Mouse (Mus musculus) liver, adult 2 months (tissue): ENCODE measurements around the gene Pcx. TPM values are rescaled to one million over a fixed set of nuclear protein-coding genes. Genes with fewer than 3 reads are reported as not detected.

Experiments used
- DNase-seq: peaks from one replicate; pipeline ENCODE4 v3.0.0-alpha.2; 2011; ENCODE audit warnings: low read depth, low spot score; ENCODE audit errors: extremely low read depth
- H3K27ac ChIP-seq: fragments of 200-500 bp; replicated peaks from 2 replicates; pipeline ENCODE4 v1.5.1; 2012; ENCODE audit warnings: low read depth, mild to moderate bottlenecking, control low read depth, inconsistent platforms, low read length; ENCODE audit not compliant: insufficient read depth
- H3K27me3 ChIP-seq: fragments of 200-500 bp; 2 replicates; pipeline ENCODE4 v1.6.1; 2012; ENCODE audit warnings: mild to moderate bottlenecking, moderate library complexity, low read length, inconsistent platforms; ENCODE audit not compliant: control insufficient read depth, insufficient read depth
- H3K36me3 ChIP-seq: fragments of 200-500 bp; 2 replicates; pipeline ENCODE4 v1.6.1; 2012; ENCODE audit warnings: low read length, inconsistent platforms; ENCODE audit not compliant: control insufficient read depth, insufficient read depth
- H3K4me1 ChIP-seq: fragments of 200-500 bp; 2 replicates; pipeline ENCODE4 v1.6.1; 2011; ENCODE audit warnings: low read length; ENCODE audit not compliant: control insufficient read depth, insufficient read depth
- H3K4me3 ChIP-seq: fragments of 200-500 bp; 2 replicates; pipeline ENCODE4 v1.5.1; 2011; ENCODE audit warnings: low read depth, mild to moderate bottlenecking, control low read depth, low read length, moderate library complexity; ENCODE audit not compliant: insufficient read depth
- H3K79me2 ChIP-seq: fragments of 200-500 bp; 2 replicates; pipeline ENCODE4 v1.6.1; 2012; ENCODE audit warnings: inconsistent platforms, mild to moderate bottlenecking, low read length, moderate library complexity; ENCODE audit not compliant: control insufficient read depth, insufficient read depth
- H3K9ac ChIP-seq: fragments of 200-500 bp; 2 replicates; pipeline ENCODE4 v1.6.1; 2012; ENCODE audit warnings: low read depth, mild to moderate bottlenecking, control low read depth, inconsistent platforms, low read length
- CTCF ChIP-seq: fragments of 200-500 bp; IDR thresholded peaks from 2 replicates; pipeline ENCODE4 v1.5.1; 2011; ENCODE audit warnings: low read depth, low read length, control low read depth
- POLR2A ChIP-seq: fragments of 200-500 bp; IDR thresholded peaks from 2 replicates; pipeline ENCODE4 v1.6.1; 2011; ENCODE audit warnings: low read length, control low read depth; ENCODE audit not compliant: insufficient read depth; ENCODE audit errors: extremely low read depth
- WGBS: fragments of 180-500 bp; shearing (Covaris S2); methylation state at CpG from one replicate; pipeline ENCODE4 v1.1.7; 2018; 5-methylcytosine and 5-hydroxymethylcytosine counted together
- polyA plus RNA-seq: library from polyadenylated mRNA; depleted of rRNA; stranded (reverse); fragments of >200 nt; gene quantifications from 2 replicates; pipeline ENCODE4 v1.2.3, GENCODE M21; 2012
- total RNA-seq: library from RNA; depleted of rRNA; stranded (reverse); fragments of >200 nt; gene quantifications from 2 replicates; pipeline ENCODE4 v1.2.3, GENCODE M21; 2014

The Pcx gene
- total and polyA plus RNA-seq, 2 experiments: 237 to 269 TPM

DNA sequence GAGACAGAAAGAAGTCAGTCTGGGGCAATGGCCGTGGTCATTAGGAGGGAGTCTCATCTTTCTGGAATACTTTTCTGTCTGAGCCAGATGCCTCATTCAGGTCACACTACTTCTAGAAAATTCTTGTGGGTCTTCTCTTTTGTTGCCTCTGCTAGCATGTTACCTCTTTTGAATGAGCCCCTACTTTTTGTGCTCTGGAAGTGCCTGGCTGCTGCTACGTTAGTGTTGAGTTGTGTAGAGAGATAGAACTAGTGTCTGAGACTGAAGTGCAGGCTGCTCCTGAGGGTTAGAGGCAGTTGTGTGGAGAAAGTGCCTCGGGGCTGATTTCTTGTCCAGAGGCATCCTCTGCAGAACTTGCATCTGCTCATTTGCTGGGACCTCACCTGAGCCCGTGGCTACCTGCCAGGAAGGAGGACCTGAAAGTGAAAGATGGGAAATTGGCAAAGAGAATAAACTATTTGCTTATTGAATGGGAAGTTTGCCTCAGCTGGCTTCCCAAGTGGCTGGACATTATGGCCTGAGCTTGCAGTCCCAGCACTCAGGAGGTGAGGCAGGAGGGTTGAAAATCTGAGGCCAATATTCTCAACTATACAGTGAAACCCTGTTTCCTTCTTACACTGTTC is 3.1 kb downstream of the Pcx start:
- WGBS: 31% methylated on average over 4 of the region's 4 CpGs

DNA sequence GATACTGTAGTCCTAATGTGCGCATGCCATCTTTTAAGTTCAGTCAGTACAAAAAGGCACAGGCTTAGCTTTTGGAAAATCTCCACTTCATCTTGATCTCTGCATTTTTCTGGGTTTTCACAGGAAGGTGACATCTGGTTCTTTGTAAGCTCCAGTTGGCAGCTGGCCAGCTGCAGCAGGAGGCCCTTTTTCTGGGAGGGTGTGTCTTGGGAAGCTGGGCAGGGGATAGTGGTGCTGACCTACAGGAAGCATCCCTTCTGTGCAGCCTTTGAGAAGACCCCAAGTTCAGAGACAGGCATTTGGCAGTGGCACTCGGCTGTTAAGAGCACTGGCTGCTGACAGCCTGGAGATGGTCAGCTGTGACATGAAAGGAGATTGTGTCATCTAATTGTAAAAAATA is 5.5 kb downstream of the Pcx start:
- Histone ChIP-seq H3K27ac (no peak overlapping the region), H3K4me1 (peaks cover 20% of the 10 kb centered on the region), H3K36me3 (peaks cover 10% of the 10 kb centered on the region; the same call in 1 of the 2 replicates), H3K79me2 (peaks cover 17% of the 10 kb centered on the region; the same call in 1 of the 2 replicates), H3K4me3 (no peak overlapping the region), H3K9ac (no peak overlapping the region), H3K27me3 (no peaks in the 10 kb centered on the region)
- TF ChIP-seq CTCF: no peak
- no peak for TF ChIP-seq POLR2A
- WGBS: 80% methylated on average over 2 of the region's 2 CpGs
- no peak for DNase-seq

More for the DNA sequence above, 3.1 kb downstream of the Pcx start:
- no peak overlapping the region for H3K4me3 ChIP-seq
- DNase-seq: peak; percentile 61
- peak overlapping the region; percentile 39 for H3K27ac ChIP-seq
- peaks cover 20% of the 10 kb centered on the region; the same call in 1 of the 2 replicates for H3K79me2 ChIP-seq
- no peak overlapping the region for H3K9ac ChIP-seq
- H3K27me3 ChIP-seq: no peaks in the 10 kb centered on the region
- no peak for TF ChIP-seq POLR2A
- TF ChIP-seq CTCF: no peak
- peaks cover 10% of the 10 kb centered on the region; the same call in 1 of the 2 replicates for H3K36me3 ChIP-seq
- H3K4me1 ChIP-seq: peaks cover 26% of the 10 kb centered on the region

DNA sequence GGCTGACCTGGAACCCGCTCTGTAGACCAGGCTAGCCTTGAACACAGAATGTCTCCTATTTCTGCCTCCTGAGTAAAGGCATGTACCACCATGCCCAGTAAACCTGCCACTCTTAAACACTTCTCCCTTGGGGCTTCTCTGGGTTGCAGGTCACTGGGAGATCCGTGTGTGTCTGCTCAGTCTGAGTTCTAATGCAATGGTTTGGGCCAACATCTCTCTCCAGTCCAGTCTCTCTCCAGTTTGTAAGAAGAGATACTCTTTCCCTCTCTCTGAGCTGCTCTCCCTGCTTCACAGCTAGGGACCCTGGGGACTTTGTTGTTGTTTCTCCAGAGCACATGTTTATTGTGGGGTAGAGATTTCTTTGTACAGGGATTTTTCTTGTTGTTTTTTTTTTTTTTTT is 6.0 kb downstream of the Pcx start:
- Histone ChIP-seq H3K4me1 (peaks cover 21% of the 10 kb centered on the region), H3K27ac (no peak overlapping the region), H3K36me3 (peaks cover 10% of the 10 kb centered on the region; the same call in 1 of the 2 replicates), H3K27me3 (no peaks in the 10 kb centered on the region), H3K4me3 (no peak overlapping the region), H3K9ac (no peak overlapping the region), H3K79me2 (peaks cover 14% of the 10 kb centered on the region; the same call in 1 of the 2 replicates)
- TF ChIP-seq POLR2A (no peak), CTCF (no peak)
- DNase-seq: no peak
- WGBS: 82% methylated on average over 2 of the region's 2 CpGs

DNA sequence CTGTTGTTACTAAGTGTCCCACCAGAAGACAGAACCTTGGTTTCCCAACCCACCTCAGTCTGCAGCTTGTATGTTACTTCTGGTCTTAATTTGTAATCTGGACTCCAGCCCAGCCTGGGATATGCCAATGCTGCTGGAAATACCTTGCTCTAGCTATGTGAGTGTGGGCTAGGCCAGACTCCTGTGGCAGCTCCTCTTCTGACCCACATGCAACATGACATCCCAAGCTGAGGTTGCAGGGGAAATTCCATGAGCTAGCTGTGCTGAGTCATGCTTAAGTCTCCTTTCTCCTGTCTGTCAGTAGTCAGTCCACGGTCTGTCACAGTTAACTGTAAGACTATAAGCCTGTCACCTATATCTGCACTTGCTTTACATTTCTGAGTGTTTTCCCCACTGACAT is 7.2 kb downstream of the Pcx start:
- Histone ChIP-seq H3K4me3 (no peak overlapping the region), H3K36me3 (peaks cover 10% of the 10 kb centered on the region; the same call in 1 of the 2 replicates), H3K27me3 (no peaks in the 10 kb centered on the region), H3K27ac (no peak overlapping the region), H3K9ac (no peak overlapping the region), H3K4me1 (peaks cover 22% of the 10 kb centered on the region), H3K79me2 (peaks cover 13% of the 10 kb centered on the region; the same call in 1 of the 2 replicates)
- 61% methylated on average over 1 of the region's 1 CpGs for WGBS
- TF ChIP-seq CTCF: no peak
- TF ChIP-seq POLR2A: no peak
- DNase-seq: peak; percentile 49

DNA sequence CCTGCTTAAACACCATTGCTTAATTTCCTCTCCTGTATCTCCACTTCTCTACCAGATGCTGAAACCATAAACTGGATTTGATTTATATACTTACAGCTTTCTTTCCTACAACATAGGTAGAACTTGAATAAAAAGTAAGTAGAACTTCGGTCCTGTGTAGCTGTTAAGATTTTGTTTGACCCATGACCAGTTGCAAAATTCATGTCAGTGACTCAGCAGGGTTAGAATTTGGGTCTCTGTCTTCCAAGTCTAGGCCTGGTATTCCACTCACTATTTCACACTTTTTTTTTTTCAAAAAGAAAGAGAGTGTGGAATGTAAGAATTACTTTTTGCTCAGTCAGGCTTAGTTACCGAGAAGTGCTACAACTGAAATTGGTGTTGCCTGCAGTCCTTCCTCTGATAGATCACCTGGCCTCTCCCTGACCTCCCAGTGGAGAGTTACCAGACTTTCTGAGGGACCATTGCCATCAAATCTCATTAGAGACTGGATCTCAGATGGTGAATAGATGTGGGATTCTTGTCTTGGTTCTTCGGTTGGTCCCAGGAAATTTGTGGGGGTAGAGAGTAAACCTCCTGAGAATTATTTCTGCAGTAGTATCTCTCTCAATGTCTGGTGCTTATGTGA is 11.3 kb downstream of the Pcx start:
- no peak overlapping the region for H3K9ac ChIP-seq
- H3K79me2 ChIP-seq: peaks cover 7% of the 10 kb centered on the region; the same call in 1 of the 2 replicates
- no peaks in the 10 kb centered on the region for H3K27me3 ChIP-seq
- H3K36me3 ChIP-seq: peaks cover 17% of the 10 kb centered on the region
- no peak overlapping the region for H3K4me3 ChIP-seq
- DNase-seq: peak; percentile 92
- 46% methylated on average over 3 of the region's 3 CpGs for WGBS
- peak overlapping the region; percentile 79 for H3K27ac ChIP-seq
- H3K4me1 ChIP-seq: peaks cover 10% of the 10 kb centered on the region; the same call in 1 of the 2 replicates
- no peak for TF ChIP-seq POLR2A
- TF ChIP-seq CTCF: no peak
